20 mouse cellular contexts compared by ENCODE assay signal in genomic region chr3:101861856-101862255, GRCm38 (mm10). TPM values are rescaled to one million over a fixed set of nuclear protein-coding genes. Genes with fewer than 3 reads are reported as not detected.
"Had no signal": no experiment of that assay in that cellular context is flagged by ENCODE, and none has a peak within 500 bp of the region (broad histone marks: within the 10 kb centered on the region; RNA-seq: fewer than 3 reads in every experiment).

No protein-coding gene starts in this region.

- ATAC-seq: midbrain, embryonic 15.5 days had no signal

- H3K27ac ChIP-seq: kidney, postnatal 0 days; layer of hippocampus, adult 2 months; limb, embryonic 13.5 days; liver, embryonic 14.5 days; midbrain, embryonic 15.5 days; neural tube, embryonic 13.5 days; stomach, embryonic 15.5 days had no signal

- H3K4me1 ChIP-seq: midbrain, embryonic 15.5 days; neural tube, embryonic 13.5 days; stomach, embryonic 15.5 days had no signal

- H3K27me3 ChIP-seq: limb, embryonic 13.5 days; megakaryocyte, embryonic 14.5 days; midbrain, embryonic 15.5 days; neural tube, embryonic 13.5 days; stomach, embryonic 15.5 days had no signal

- DNase-seq: kidney, adult 11 months; kidney, adult 9 months; kidney, postnatal 36 days; left cerebral cortex, postnatal 4 days; retina, postnatal 1 day; right cerebral cortex, postnatal 4 days; thymus, adult 2 months; thymus, postnatal 25 days had no signal

- H3K4me2 ChIP-seq: limb, embryonic 13.5 days; midbrain, embryonic 11.5 days; midbrain, embryonic 15.5 days; neural tube, embryonic 13.5 days; stomach, embryonic 15.5 days had no signal

- H3K9ac ChIP-seq: limb, embryonic 13.5 days; liver, embryonic 14.5 days; midbrain, embryonic 15.5 days; neural tube, embryonic 13.5 days; stomach, embryonic 15.5 days had no signal

- H3K4me3 ChIP-seq: layer of hippocampus, adult 2 months; limb, embryonic 13.5 days; megakaryocyte, embryonic 14.5 days; midbrain, embryonic 15.5 days; neural tube, embryonic 13.5 days; stomach, embryonic 15.5 days had no signal

- H3K9me3 ChIP-seq: limb, embryonic 13.5 days; megakaryocyte, embryonic 14.5 days; midbrain, embryonic 15.5 days; neural tube, embryonic 13.5 days; stomach, embryonic 15.5 days had no signal

RNA-seq across cellular contexts. Expression of gene Mab21l3, which starts 13.1 kb away (rescaled TPM):
- total RNA-seq: left cerebral cortex, postnatal 10 days; monocyte, adult 5-6 weeks had no signal
- polyA plus RNA-seq: liver, adult 2 months had no signal
